Mouse (Mus musculus): ENCODE data around the gene Rspo4. TPM values are rescaled to one million over a fixed set of nuclear protein-coding genes. Genes with fewer than 3 reads are reported as not detected.

Gene Rspo4
- polyA plus RNA-seq, 1 experiment = not detected

DNA sequence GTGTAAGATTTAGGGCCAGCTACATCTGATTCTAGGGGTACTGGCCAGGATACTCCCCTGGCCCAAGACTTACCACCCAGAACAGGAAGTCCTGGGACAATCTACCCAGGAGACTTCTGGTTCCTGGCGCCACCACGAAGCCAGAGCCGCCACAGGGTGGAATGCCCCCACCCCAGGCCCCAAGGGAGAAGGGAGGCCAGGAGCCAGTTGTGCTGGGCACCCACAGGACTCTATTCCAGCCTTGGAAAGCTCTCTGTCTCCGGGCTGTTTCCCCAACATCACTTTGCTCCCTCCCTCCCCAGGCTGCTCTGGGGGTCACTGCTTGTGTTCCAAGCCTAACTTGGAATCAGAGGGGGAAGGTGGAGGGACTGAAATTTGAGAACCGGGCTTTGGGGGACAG, 67.8 kb downstream of the Rspo4 start:
- 56% methylated on average over 5 of the region's 5 CpGs for WGBS
- no peak for DNase-seq (ENCODE audit: low read depth, low spot score)

GRCm38 (mm10) chr2:151910919-151911500, 68.3 kb downstream of the Rspo4 start, which contains the start of gene Angpt4:
Gene Angpt4, plus strand, starts transcription at chr2:151911210.
- no peak for DNase-seq (ENCODE audit: low read depth, low spot score)
- 56% methylated on average over 13 of the region's 13 CpGs for WGBS

GRCm38 (mm10) chr2:151911751-151912150, 69.0 kb downstream of the Rspo4 start:
- WGBS = 78% methylated on average over 3 of the region's 3 CpGs
- no peak for DNase-seq (ENCODE audit: low read depth, low spot score)

GRCm38 (mm10) chr2:151914120-151914519, 71.4 kb downstream of the Rspo4 start:
- 53% methylated on average over 5 of the region's 5 CpGs for WGBS
- DNase-seq (ENCODE audit: low read depth, low spot score) = no peak

DNA sequence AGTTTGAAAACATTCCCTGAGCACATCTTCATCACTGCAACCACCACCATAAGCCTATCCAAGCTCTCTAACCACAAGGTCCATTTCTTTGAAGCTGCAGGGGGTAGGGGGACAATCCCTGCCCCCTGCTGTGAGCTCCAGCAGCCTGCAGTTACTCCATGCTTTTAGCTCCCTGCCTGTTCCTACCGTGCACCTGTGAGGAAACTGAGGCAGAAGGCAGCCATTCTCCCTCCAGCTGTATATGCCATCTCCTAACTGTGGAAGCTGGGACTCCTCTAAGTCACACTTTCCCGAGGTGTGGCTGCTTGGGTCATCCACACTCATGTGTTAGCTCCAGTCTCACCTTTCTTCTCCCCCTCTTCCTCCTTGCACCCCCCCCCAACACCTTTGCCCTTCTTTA, 72.4 kb downstream of the Rspo4 start:
- no peak for DNase-seq (ENCODE audit: low read depth, low spot score)
- 21% methylated on average over 2 of the region's 2 CpGs for WGBS

DNA sequence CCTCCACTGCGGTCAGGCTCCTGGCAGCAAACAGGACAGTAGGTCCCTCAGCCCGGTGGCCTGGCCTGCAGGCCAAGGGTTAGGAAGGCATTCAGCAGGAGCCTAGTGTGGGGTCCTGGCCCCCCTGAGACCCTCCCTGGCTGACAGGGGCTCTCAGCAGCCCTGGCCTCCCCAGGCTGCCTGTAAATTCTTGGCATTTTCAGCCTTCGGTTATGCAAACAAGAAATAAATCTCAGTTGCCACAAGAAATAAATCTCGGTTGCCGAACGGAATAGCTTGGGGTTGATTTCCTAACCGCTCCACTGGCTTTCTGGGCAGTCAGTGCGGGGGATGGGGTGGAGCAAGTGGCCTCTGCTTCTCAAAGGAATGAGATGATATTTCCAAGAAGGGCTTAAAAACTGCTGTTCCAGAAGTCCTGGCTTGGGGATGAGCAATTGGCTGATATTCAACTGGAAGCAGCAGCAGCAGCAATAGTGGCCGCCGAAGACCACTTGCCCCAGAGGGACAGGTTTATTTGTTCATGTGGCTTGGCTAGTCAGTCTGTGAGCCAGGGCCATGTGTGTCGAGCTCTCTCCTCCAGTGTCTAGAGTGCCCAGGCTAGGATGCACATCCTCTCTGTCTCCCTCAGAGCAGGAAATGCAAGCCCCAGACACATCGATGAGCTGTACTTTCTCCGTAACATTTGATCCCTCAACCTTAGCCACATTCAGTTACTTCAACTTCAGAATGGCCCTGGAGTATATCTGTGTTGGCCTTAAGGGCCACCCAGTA, 73.5 kb downstream of the Rspo4 start:
- WGBS = 31% methylated on average over 13 of the region's 13 CpGs
- DNase-seq (ENCODE audit: low read depth, low spot score) = no peak

DNA sequence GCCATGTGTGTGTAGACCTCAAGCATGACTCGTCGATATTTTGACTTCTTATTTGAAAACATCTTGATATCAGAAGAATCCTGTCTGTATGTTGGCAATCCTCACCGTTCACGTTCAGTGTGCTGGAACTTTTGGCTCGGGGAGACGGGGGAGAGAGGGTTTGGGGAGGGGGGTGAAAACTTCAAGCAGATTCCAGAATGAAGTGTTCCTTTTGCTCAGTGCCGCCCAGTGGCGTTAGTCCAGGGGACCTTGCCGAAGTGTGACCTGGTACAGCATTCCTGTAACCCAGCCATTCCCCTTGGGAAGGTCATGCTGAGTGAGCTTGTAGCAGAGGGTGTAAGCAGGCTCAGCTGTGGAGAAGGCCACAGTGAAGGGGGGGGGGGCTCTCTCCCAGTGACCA, 76.4 kb downstream of the Rspo4 start:
- DNase-seq (ENCODE audit: low read depth, low spot score) = no peak
- 67% methylated on average over 9 of the region's 9 CpGs for WGBS

DNA sequence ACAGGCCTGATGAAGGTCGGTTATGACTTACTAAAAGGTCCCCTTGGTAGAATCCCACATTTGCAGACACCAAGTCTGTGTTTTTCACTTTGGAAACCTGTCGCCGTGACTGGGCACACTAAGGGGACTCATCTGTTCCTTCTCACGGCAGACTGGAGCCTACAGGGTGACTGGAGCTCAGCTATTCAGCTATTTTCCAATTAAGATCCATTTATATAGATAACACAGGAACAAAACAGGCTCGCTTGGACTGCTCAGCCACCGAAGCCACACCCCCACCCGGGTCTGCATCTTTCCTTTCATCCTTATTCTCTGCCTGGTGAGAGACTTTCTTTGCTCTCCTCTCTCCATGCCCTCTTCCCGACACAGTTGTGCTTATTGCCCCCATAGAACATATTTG, 78.3 kb downstream of the Rspo4 start:
- WGBS = 60% methylated on average over 8 of the region's 8 CpGs
- no peak for DNase-seq (ENCODE audit: low read depth, low spot score)

GRCm38 (mm10) chr2:151921596-151921995, 78.9 kb downstream of the Rspo4 start:
- 50% methylated on average over 4 of the region's 4 CpGs for WGBS
- DNase-seq (ENCODE audit: low read depth, low spot score) = no peak

Other genes with a start within 250 kb of the Rspo4 start
- 12.5 and 14.0 TPM in 2 replicates for gene Snph, start 210.3 kb upstream of the Rspo4 start, polyA plus RNA-seq (2012; rRNA removed)
- gene Rad21l, start 174.4 kb upstream of the Rspo4 start, polyA plus RNA-seq (2012; rRNA removed) = not detected in 2 replicates
- 0.22 and 0.36 TPM in 2 replicates for gene Tmem74b, start 140.9 kb upstream of the Rspo4 start, polyA plus RNA-seq (2012; rRNA removed)
- gene Psmf1, start 98.7 kb upstream of the Rspo4 start, polyA plus RNA-seq (2012; rRNA removed) = 35.9 and 39.1 TPM in 2 replicates
- gene Angpt4, start 68.3 kb downstream of the Rspo4 start, polyA plus RNA-seq (2012; rRNA removed) = 0.32 and 0.49 TPM in 2 replicates
- 12.3 and 16.3 TPM in 2 replicates for gene Fam110a, start 137.3 kb downstream of the Rspo4 start, polyA plus RNA-seq (2012; rRNA removed)
- 115 and 152 TPM in 2 replicates for gene Slc52a3, start 153.6 kb downstream of the Rspo4 start, polyA plus RNA-seq (2012; rRNA removed)
- gene Scrt2, start 238.6 kb downstream of the Rspo4 start, polyA plus RNA-seq (2012; rRNA removed) = not detected in 2 replicates

Measured in large intestine, adult 2 months (tissue).